Mouse (Mus musculus): ENCODE measurements around the gene Prkch.
A peak's percentile ranks its signal among the peaks of the same experiment; 100 is the strongest.

The Prkch gene

DNA sequence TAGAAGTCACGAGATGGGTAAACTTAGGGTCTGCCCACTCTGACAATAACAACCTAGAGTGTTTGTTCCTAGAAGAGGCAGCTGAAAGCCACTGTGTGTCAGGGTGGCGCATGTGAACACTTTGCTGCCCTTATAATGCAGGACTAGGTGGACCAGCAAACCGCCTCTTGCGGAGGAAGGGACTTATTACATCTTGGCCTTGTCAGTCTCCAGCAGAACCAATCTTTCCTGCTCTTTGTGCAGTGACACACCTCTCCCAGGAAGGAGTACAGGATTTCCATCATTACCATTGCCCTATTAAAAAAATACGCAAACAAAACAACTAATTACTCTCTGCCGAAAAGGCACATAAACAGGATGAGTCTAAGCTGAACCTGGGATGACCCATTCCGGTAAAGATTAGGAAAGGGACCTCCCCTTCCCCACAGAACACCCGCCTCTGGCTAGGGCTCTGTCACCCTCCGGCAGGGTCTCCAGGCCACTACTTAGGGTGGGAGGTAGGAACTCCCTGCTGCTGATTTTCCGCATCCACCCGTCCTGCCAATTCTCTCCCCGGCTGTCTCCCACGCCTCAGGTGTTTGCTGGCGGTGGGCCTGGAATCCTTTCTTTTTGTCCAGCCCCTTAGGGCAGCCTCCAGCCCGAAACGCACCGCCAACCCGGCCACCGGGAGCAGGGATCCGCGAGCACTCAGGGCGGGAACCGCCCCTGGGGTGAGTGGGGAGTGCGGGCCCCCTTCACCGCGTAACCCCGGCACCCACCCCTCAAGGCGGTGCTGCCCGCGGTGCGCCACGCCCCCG lies 585 bp upstream of the Prkch start:
- DNase-seq = peak; percentile 52

DNA sequence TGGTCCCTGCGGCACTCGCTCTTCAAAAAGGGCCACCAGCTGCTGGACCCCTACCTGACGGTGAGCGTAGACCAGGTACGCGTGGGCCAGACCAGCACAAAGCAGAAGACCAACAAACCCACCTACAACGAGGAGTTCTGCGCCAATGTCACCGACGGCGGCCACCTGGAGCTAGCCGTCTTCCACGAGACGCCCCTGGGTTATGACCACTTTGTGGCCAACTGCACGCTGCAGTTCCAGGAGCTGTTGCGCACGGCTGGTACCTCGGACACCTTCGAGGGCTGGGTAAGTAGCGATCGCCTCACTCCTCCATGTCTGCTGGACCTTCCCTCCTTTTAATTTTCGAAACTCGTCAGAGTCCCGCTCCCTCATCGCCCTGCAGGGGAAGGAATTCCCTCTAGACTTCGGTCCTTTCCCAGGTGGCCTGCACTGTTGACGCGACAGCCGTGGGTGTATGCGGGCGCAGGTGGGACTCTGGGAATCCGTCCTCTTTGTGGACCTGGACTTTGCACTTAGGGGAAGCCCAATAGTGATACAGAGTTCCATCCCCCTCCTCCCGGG lies 725 bp downstream of the Prkch start:
- DNase-seq = peak; percentile 46

DNA sequence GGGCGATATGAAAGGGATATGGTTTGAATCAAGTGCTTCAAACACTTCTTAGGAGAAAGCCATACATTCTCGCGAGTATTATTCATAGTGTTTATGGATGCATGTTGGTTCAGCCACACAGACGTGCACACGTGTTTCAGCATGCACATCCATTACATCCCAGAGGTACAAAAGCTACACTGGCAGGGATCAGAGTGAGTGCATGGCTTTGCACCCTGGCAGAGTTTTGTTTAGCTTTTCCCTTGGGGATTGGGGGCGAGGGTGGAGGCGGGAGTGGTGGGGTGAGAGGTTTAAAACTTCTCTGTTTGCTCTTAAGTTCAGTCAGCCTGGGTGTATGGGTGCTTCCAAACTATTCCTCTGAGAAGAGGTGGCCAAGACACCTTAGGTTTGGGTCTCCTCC lies 1.3 kb downstream of the Prkch start:
- DNase-seq = no peak

DNA sequence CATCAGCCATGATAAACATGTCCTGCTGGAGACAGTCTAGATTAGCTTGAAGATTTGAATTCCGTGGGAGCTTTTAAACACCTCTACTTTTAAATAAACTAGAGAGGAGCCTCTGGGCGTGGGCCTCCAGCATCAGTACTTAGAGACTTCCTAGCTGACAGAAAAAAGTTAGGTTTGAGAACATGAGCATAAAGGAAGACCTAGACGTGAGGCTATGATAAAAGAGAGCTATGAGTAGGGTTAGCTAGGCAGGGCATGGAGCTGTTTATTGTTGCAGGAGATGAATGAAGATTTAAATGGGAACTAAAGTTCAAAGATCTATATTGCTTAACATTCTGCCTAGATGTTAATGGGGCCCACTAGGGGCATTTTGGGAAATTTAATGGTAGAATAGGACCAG lies 2.7 kb downstream of the Prkch start:
- DNase-seq = no peak

DNA sequence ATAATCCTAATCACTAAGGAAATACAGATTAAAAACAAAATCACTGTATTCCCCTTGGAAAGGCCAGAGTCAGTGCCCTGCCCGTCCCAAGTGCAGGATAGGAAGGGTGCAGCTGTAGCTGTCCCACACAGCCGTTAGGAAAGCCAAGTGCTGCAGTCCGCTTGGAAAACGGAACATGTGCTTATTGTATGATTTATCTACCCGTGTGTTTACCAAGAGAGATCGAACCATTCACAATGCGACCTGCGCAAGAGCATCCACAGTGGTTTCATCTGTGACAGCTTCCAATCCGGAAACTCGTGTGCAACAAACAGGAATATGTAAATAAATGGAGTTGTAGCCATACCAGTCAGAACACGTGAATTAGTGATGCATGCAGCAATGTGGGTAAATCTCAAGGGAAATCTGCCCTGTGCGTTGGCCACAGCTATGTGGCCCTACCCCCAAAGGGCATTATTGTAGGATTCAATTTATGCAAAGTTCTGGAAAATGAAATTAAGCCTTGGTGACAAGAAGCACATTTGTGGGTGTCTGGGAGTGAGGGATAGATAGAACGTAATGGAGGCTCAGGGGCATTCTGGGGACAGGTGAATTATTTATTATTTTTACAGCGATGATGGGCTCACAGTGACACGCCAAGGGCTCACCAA lies 6.2 kb downstream of the Prkch start:
- no peak for DNase-seq

DNA sequence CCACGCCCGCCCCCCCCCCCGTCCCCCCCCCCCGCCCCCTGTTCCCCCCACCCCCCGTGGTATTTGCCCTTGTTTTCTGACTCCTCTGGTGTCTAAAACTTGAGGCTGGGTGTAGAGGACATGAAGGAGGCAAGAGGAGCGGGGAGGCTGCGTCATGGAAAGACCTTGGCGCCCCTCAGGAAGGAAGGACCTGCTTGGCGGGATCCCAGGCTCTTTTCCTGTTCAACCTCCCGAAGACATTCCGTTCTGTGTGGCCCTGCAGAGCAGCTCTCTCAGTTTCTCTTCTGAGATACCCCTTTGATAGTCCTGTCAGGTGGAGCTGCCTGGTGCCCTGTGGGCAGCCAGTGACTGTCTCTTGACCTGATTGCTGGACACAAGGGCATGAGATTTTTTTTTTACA lies 7.0 kb downstream of the Prkch start:
- peak; percentile 83 for DNase-seq

DNA sequence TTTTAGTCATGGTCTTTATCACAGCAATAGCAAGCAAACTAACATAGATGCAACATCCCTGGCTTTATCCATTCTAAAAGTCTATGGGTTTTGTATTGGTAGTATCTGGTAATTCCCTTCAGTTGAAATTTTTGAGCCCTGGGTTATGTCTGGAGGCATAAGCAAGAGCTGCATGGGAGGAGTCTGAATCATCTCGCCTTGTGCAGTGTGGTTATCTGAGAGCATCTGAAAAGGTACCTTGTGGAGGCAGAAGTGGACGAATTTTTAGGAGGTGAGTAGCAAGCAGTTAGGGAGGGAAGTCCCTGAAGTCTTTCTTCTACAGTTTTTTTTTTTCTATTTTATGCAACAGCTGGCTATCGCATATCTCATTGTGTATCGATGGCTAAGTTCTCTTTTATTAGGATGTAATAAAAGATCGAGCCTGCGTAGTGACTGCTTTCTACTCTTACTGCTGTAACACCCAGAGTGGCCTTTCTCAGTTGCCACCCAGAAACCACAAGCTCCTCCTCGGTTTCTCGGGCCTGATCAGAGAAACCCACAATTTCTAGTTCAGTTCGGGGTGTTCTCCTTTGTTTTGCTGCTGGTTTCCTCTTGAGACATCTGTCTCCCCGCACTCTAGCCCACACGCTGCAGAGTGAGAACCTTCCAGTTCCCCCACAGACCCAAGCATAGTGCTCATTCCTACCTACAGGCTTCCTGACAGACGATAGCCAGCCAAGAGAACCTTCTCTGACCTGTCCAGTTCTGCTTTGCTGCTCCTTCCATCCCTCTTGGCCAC lies 8.6 kb downstream of the Prkch start:
- no peak for DNase-seq

DNA sequence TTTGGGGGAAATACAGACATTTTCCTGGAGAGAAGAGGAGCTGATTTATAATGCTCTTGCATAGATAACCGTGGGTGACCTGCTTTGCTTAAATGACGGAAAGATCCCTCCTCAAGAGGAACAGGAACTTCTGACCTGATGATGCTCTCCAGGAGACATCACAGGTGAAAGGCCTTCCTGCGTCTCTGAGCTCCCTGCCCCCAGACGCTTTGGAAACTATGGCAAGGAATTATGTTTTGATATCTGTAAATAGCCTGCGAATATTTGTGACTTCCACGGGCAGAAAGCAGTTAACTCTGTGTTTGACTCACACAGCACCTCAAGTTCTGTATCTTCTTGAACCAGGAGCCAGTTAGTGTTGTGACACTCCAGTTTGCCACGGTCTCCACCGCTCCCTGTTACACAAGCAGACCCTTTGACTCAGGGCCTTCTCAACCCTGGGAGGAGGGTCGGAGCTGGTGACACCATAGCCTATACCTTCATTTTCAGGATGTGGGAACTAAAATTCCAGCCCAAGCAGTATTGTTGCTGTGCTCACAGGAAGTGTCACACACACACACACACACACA lies 9.7 kb downstream of the Prkch start:
- DNase-seq = no peak

DNA sequence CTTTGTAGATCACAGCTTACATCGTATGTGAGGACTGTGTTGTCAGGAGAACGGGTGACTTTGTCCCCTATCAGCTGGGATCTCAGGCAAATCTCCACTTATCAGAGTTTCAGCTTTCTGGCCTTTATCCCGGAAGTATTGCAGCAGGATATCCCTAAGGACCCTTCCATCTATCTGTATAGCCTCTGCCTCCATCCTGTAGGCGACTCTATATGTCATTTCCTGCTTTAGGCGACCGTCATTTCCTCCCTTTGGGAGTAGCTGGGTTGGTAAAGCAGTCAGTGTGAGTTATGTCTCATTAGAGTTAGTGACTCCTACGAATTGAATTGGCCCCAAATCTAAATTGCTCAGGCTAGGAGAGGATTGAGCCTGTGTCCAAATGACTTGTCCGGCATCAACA lies 10.6 kb downstream of the Prkch start:
- DNase-seq = no peak

DNA sequence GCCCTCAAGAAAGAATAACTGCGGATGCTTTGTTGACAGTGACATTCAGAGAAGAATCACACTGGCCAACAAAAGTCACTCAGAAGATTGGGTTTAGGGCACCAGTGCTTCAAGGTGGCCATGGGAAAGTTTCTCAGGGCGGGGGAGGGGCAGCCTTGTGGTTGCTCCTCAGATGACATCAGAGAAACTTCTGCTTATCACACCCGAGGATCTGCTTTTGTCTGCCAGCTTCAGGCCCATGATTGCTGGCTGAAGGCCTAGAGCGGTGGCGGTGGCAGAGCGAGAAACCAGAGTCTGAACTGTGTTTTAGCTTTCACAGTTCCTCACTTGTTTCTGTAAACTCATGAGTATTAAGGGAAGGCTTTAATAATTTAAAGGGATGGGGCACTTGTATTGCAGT lies 13.6 kb downstream of the Prkch start:
- DNase-seq = peak; percentile 70

DNA sequence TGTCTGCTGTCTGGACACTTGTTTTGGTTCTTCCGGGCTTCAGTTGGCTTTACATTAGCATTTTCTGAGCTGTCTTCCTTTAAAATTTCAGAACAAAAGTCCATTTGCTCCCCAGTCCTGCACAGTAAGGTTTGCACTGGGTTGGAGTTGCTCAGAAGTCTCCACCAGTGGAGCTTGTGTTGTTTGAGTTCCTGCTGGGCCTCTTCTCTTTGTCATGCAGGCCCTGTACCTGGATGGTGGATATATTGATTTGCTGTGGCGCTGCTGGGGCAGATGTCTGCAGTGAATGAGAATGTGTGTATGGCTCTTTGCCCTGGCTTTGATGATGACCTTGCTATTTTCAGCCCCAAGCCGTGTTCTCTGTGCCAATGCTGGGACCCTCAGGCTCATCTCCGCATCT lies 15.9 kb downstream of the Prkch start:
- no peak for DNase-seq

DNA sequence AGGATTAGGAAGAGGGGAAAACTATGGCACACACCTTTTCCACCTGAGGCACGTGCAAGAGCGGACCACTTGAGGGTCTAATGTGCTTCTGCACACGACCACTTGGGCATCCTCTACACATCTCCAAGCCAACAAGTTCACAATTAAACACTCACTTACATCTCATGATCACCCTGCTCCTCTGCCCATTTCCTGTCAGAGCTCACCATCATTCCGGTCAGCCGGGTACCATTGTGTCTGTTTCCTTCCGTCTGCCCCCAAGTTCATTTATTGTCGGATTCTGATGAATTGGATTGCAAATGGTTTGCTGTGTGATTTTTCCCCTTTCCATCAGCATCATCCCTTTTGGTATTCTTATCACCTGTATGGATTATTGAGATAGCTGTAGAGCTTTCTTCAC lies 18.4 kb downstream of the Prkch start:
- DNase-seq = no peak

DNA sequence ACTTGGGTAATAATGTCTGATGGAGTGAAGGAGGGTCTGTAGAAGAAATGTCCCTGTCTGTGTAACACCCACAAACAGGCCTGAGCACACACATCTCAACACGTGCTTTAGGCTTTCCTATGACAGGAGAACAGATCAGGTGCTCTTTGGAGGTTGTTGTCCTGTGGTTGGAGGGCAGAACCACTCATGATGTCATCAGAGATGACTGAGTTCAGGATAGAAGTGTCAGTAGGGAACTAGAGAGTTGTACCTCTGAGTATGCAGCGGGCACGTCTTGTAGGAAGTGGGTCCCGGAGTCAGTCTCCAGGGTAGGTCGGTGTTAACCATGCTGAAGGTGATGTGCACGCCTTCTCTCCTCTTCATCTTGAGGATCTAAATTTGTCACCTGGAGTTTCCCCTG lies 19.1 kb downstream of the Prkch start:
- DNase-seq = no peak

DNA sequence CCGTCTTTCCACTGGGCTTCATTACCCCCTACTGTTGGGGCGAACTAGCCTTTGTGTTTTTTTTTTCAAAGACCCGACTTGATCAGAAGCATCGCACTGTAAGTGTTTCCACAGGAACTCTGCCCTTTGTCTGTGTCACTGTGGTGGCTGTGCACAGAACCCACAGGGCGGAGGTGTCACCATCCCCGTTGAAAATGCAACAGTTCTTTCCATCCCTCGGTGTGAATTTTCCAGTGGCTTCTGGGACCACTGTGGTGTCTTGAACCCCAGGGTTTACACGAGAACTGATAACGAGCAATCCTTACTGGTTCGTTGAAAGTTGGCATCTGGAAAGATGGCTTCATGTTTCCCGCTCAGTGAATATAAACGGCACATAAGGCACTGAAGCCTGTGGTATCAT lies 20.2 kb downstream of the Prkch start:
- DNase-seq = no peak

DNA sequence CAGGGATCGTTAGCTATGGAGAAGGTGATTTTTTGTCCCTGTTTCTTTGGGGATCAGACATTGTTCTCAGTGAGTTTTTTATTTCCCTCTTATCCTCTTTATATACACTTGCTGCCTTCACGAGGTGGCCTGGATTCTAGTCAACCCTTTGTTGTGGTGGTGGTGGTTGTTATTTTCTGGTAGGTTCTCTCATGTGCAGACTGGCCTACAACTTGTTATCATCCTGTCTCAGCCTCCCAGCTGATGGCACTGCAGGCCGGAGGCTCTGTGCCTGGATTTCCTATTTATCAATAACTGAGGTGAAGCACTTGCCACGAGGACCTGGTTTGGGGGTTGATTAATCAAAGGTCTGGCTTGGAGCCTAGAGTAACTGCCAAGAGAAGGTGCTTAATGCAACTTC lies 20.6 kb downstream of the Prkch start:
- DNase-seq = no peak

DNA sequence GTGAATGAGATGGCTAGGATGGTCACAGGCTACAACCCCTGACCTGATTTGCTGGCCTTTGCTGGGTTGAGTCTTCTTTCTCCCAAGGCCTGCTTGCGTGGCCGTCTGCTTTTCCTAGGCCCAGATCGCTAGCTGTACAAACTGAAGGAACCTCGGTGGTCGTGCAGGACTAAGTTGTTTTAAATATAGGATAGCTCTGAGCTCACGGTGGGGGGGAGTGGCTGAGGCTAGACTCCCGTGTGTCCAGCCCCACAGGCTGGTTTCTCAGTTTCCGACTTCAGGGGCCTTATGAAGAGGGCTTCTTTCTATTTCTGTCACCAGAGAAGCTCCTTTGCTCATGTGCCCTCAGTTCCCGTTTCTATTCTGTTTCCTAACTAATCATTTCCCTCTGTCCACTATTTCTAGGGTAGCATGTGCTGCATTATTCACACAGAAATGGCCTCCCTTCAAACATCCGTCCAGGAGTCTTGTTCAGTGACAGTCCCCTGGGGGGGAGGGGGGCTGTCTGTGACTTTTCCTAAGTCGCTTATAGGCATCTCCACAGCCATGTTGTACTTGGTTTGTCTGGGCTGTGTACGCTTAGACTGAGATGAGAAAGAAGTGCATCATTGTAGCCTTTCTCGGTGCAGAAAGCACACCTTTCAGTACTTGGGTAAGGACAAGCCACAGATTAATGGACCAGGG lies 22.9 kb downstream of the Prkch start:
- no peak for DNase-seq

DNA sequence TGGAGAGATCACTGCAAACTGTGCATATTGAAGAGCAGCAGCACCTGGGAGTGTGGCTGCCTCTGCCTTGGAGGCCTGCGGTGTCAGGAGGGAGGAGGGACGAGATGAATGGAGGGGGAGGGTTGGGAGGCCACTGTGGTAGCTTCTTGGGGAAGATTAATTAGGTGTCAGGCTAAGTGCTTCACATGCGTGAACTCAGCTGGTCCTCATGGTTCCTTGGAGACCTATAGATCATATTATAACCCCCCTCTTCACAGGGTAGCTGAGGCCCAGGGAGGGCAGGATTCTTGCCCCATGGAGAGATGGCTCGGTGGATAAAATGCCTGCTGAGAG lies 23.4 kb downstream of the Prkch start:
- DNase-seq = no peak

DNA sequence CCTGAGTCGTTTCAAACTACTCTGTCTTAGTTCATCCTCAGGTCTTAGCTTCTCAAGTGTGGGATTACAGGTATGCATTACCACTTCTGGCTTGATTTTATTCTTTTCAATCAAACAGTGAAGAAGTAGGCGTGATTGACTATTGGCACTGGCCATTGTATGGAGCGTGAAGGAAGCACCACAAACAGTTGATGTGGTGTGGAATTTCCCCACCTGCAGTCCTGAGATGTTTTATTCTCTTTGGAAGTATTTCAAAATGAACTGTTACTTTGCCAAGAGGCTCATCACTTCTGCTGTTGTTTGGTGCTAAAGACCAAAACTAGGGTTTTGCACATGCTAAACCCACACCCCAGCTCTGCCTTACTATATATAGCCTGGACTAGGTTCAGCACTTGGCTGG lies 24.7 kb downstream of the Prkch start:
- no peak for DNase-seq

DNA sequence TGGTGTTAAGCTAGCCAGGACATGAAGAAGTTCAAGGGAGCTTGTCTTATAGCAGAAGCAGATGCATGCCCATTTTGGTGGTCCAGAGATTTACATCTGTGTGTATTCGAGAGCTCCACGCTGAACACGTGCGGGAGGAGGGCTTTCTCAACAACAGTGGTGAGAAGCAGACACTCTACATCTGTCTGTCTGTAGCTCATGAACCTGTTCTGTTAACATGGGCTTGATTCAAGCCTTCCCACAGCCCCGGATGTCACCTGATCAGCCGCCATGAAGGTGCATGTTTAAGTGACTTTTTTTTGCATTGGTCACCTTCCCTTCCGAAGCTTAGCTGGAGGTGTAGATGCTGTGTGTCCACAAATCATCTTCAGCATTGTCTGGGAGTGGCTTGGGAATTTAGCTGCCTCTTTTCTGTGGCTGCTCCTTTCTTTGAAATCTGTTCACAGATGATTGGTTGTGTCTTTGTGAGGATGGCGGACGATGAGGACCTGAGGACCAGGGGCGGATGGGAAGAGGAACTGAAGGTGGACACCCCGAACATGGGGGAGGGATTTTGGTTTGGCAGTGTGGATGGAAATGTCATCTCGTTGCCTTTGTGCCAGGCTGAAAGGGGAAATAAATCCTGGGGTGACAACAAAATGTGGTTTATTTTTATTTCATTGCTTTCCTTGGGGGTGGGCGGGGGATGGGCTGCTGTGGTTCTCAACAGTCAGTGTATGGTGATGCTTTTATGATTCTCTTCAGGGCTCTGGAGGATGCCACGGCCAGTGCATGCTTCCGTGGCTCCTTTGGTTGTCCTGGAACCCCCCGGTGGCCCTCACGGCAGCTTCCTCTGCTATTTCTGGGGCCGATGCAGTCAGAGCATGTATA lies 25.3 kb downstream of the Prkch start:
- no peak for DNase-seq

DNA sequence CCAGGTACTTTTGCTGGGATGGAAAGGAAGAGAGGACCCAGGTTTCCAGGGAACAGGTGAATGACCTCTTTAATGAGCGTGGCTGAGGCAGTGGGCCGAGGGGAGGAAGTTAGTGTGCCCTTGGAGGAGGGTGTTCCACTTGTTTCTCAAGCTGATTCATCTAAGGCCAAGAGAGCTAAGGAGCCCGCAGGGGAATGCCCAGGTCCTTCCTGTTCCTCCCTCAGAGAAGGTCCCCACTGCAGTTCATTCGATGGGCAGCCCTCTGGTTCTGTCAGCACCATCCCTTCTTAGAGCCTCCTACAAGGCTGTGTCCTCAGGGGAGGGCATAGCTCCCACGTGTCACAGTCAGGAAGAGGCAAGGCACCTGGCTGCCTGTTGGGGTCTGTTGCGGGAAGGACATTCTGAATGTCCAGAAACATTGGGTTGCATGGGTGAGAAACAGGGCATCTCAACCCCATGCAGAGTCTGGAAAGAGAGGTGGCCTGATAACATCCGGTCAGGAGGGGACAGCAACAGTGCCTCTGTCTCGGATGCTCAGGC lies 26.3 kb downstream of the Prkch start:
- no peak for DNase-seq

DNA sequence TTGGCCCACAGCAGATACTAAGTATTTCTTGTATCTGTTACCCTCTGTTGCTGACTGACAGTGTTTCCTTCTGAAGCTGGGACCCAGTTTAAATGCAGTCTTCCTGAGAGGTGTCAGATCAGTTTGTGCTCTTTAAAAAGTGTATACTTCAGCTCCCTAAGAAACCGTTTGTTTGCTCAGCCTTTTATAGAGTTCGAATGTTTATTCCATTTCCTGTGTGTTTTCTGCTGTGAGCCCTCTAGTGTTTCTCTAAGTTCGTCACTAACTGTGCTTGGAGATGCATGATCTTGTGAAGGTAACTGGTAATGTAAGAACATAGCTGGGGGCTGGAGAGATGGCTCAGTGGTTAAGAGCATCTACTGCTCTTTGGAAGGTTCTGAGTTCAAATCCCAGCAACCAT lies 27.1 kb downstream of the Prkch start:
- no peak for DNase-seq

DNA sequence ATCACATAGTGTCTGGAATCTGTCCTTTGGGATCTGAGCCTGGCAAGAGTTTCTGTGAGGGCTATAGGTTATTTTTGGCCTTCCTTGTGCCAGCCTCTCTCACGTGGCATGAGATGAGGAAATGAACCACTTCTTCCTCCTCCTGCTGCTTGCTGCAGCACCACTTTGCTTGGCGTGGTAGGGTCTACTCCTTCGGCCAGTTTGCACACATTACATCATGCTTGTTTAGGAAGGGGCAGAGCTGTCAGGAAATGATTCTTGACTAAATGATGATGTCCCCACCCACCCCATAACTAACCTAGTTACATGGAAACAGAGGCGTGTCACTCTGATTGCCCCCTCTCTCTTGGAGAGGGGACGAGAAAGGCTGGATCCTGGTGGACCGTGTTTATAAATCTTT lies 28.6 kb downstream of the Prkch start:
- DNase-seq = no peak

Measured in kidney, postnatal 10 days (tissue).